ENCODE assay signal across 17 mouse cellular contexts in genomic region chr1:33932845-33933499, GRCm38 (mm10). TPM values are rescaled to one million over a fixed set of nuclear protein-coding genes. Genes with fewer than 3 reads are reported as not detected.
DNase-seq lines count a peak whose midpoint lies in the region; ATAC-seq and TF ChIP-seq lines count a peak whose summit lies in the region.
"Had no signal": no experiment of that assay in that cellular context is flagged by ENCODE, and none has a peak within 500 bp of the region (broad histone marks: within the 10 kb centered on the region; RNA-seq: fewer than 3 reads in every experiment).

No protein-coding gene starts in this region.

- H3K4me3 ChIP-seq in layer of hippocampus, adult 2 months, result no peak overlapping the region
- H3K4me3 ChIP-seq in forebrain, embryonic 16.5 days (replicated peaks; ENCODE audit: low read length), result no peak overlapping the region
- no peak overlapping the region for H3K4me3 ChIP-seq in limb, embryonic 10.5 days
- H3K4me3 ChIP-seq: embryonic facial prominence, embryonic 15.5 days had no signal

- no peaks in the 10 kb centered on the region for H3K36me3 ChIP-seq in forebrain, embryonic 16.5 days (ENCODE audit: control insufficient read depth, insufficient read depth)
- H3K36me3 ChIP-seq in limb, embryonic 10.5 days, result no peaks in the 10 kb centered on the region
- H3K36me3 ChIP-seq: embryonic facial prominence, embryonic 15.5 days had no signal

- H3K27me3 ChIP-seq in forebrain, embryonic 16.5 days (replicated peaks; ENCODE audit: control insufficient read depth, insufficient read depth, low read length), result no peaks in the 10 kb centered on the region
- H3K27me3 ChIP-seq in limb, embryonic 10.5 days (ENCODE audit: low read depth, poor library complexity, severe bottlenecking), result no peaks in the 10 kb centered on the region
- H3K27me3 ChIP-seq: embryonic facial prominence, embryonic 15.5 days had no signal

- DNase-seq in layer of hippocampus, adult 2 months (ENCODE audit: low spot score in 2 of 2), result peak in 1 of 2 experiments; percentile 29
- DNase-seq in layer of hippocampus, adult 9-10 months (ENCODE audit: low spot score), result no peak
- peak; percentile 61 for DNase-seq in brain, adult 2 months (ENCODE audit: low read depth, low spot score)
- peak; percentile 21 for DNase-seq in limb, embryonic 10.5 days (ENCODE audit: low spot score)
- no peak for DNase-seq in adrenal gland, postnatal 25 days
- no peak for DNase-seq in heart, adult 9 months (ENCODE audit: low spot score in 2 of 2)
- DNase-seq in kidney, postnatal 14 days, result no peak
- DNase-seq: adrenal gland, postnatal 36 days; embryo, embryonic 11 days; gastrocnemius, postnatal 25 days; kidney, adult 9 months; liver, postnatal 0 days; right cerebral cortex, postnatal 14 days; thymus, postnatal 36 days had no signal

- ATAC-seq in forebrain, embryonic 16.5 days, result peak; percentile 69; the same call in 1 of the 2 replicates
- ATAC-seq: inflammation-experienced regulatory T-cells, adult 6 months; liver, postnatal 0 days had no signal

- no peak overlapping the region for H3K4me2 ChIP-seq in forebrain, embryonic 16.5 days (ENCODE audit: low read length)
- H3K4me2 ChIP-seq: embryonic facial prominence, embryonic 15.5 days had no signal

- no peak for TF ChIP-seq CTCF in layer of hippocampus, adult 2 months (conservative IDR thresholded peaks at IDR 0.05)

- WGBS in forebrain, embryonic 16.5 days, result 55% methylated on average over 14 of the region's 14 CpGs
- 91% methylated on average over 14 of the region's 14 CpGs for WGBS in limb, embryonic 10.5 days

- H3K9me3 ChIP-seq in forebrain, embryonic 16.5 days (ENCODE audit: control insufficient read depth, low read length), result no peaks in the 10 kb centered on the region
- H3K9me3 ChIP-seq in limb, embryonic 10.5 days (replicated peaks), result no peaks in the 10 kb centered on the region
- H3K9me3 ChIP-seq: embryonic facial prominence, embryonic 15.5 days had no signal

- H3K9ac ChIP-seq in forebrain, embryonic 16.5 days (replicated peaks; ENCODE audit: low read depth, low read length), result no peak overlapping the region
- H3K9ac ChIP-seq: embryonic facial prominence, embryonic 15.5 days; liver, postnatal 0 days had no signal

- H3K4me1 ChIP-seq in forebrain, embryonic 16.5 days (replicated peaks; ENCODE audit: control insufficient read depth, insufficient read depth, low read length), result peaks cover 10% of the 10 kb centered on the region
- no peaks in the 10 kb centered on the region for H3K4me1 ChIP-seq in limb, embryonic 10.5 days
- H3K4me1 ChIP-seq: embryonic facial prominence, embryonic 15.5 days had no signal

- H3K27ac ChIP-seq in layer of hippocampus, adult 2 months, result peak overlapping the region; percentile 62; the same call in 1 of the 2 replicates
- peak overlapping the region; percentile 41; the same call in 1 of the 2 replicates for H3K27ac ChIP-seq in forebrain, embryonic 16.5 days (ENCODE audit: low read length)
- H3K27ac ChIP-seq in limb, embryonic 10.5 days, result no peak overlapping the region
- H3K27ac ChIP-seq: embryonic facial prominence, embryonic 15.5 days had no signal

RNA-seq across cellular contexts. Expression of gene Dst, which starts 24.9 kb away (rescaled TPM):
- 100 to 1,000 TPM; 206 to 207 TPM for total RNA-seq in layer of hippocampus, adult 2 months (2021)
- polyA plus RNA-seq in forebrain, embryonic 16.5 days (2015; fragmentation: Nextera tagmentation; extraction: Ambion mirVana), result 35.5 and 41.2 TPM in 2 replicates
- polyA plus RNA-seq in limb, embryonic 10.5 days (2016; fragmentation: Nextera tagmentation; extraction: Ambion mirVana), result 7.2 and 9.7 TPM in 2 replicates
- 134 and 152 TPM in 2 replicates for total RNA-seq in adrenal gland, postnatal 25 days (2021)

RNA-seq across cellular contexts. Expression of gene Bend6, which starts 25.4 kb away (rescaled TPM):
- total RNA-seq in layer of hippocampus, adult 2 months (2021), result 10 to 100 TPM; 71.7 to 72.1 TPM
- polyA plus RNA-seq in forebrain, embryonic 16.5 days (2015; fragmentation: Nextera tagmentation; extraction: Ambion mirVana), result 58.6 and 61.5 TPM in 2 replicates
- 1.2 and 1.5 TPM in 2 replicates for polyA plus RNA-seq in limb, embryonic 10.5 days (2016; fragmentation: Nextera tagmentation; extraction: Ambion mirVana)
- 0.82 and 2.9 TPM in 2 replicates for total RNA-seq in adrenal gland, postnatal 25 days (2021)

Comparison
In these comparisons a context has a peak if more than half of its experiments do, and no peak if none do; other contexts are left out.
1. DNase-seq: peak in brain, adult 2 months (single experiment) and limb, embryonic 10.5 days (single experiment); none in layer of hippocampus, adult 9-10 months (single experiment), adrenal gland, postnatal 25 days (single experiment), heart, adult 9 months (0 of 2) and kidney, postnatal 14 days (single experiment).
2. RNA of gene Bend6, which starts 25.4 kb away (total RNA-seq): 71.7 to 72.1 TPM in layer of hippocampus, adult 2 months; 0.82 to 2.9 TPM in adrenal gland, postnatal 25 days; every median in the first group is over 10 times any median in the second.